Mouse (Mus musculus) thymus, adult 2 months (tissue): ENCODE measurements around the gene Rilp.

ENCODE experiments used
- CTCF ChIP-seq: fragments of 200-500 bp; IDR thresholded peaks from 2 replicates; pipeline ENCODE4 v1.5.1; 2012; ENCODE audit warnings: mild to moderate bottlenecking, control low read depth, low read length, moderate library complexity, borderline replicate concordance; ENCODE audit not compliant: control insufficient read depth, poor library complexity, insufficient read depth; ENCODE audit errors: extremely low read depth
- POLR2A ChIP-seq: fragments of 200-500 bp; IDR thresholded peaks from 2 replicates; pipeline ENCODE4 v1.6.1; 2012; ENCODE audit warnings: mild to moderate bottlenecking, low read length, control low read depth, moderate library complexity; ENCODE audit not compliant: control insufficient read depth, poor library complexity, insufficient read depth; ENCODE audit errors: extremely low read depth

DNA sequence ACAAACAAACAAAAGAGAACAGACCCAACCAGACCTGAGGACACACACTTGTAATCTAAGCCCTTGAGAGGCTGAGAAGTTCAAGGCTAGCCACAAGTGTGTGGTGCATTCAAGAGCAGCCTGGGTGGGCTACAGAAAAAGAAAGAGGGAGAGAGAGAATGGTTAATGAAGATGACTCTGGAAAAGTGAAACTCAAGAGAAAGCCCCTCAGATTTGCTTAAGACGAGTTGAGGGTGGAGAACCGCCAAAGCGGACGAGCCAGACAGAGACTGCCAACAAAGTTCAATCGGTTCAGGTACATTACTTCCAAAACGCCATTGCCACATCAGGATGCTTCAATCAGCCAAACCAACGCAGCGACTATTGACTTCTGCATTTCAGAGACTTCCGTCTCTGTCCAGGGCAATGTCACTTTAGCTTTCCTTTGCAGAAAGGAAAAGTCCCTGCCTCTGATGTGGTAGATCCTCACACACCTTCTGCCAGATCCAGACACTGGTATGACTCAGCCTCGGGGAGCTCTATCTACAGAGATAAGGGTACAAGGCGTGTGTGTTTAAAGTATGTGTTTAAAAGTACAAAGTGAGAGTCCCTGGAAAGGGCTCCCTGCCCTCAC, 37.3 kb upstream of the Rilp start:
- TF ChIP-seq CTCF (no peak), POLR2A (no peak)
